Mouse (Mus musculus) thymus, postnatal 0 days (tissue): ENCODE results near the gene Tsc1. TPM values are rescaled to one million over a fixed set of nuclear protein-coding genes. Genes with fewer than 3 reads are reported as not detected.

Experiments
- DNase-seq: peaks from one replicate; pipeline ENCODE4 v3.0.0-alpha.2; 2015; ENCODE audit warnings: low spot score
- polyA plus RNA-seq: library from polyadenylated mRNA; unstranded; fragments of >200 nt; fragmentation: Nextera tagmentation; extraction: Ambion mirVana; gene quantifications from 2 replicates; pipeline ENCODE4 v1.2.1, GENCODE M21; 2015

The Tsc1 gene
- polyA plus RNA-seq = 8.0 and 10.8 TPM in 2 replicates

DNA sequence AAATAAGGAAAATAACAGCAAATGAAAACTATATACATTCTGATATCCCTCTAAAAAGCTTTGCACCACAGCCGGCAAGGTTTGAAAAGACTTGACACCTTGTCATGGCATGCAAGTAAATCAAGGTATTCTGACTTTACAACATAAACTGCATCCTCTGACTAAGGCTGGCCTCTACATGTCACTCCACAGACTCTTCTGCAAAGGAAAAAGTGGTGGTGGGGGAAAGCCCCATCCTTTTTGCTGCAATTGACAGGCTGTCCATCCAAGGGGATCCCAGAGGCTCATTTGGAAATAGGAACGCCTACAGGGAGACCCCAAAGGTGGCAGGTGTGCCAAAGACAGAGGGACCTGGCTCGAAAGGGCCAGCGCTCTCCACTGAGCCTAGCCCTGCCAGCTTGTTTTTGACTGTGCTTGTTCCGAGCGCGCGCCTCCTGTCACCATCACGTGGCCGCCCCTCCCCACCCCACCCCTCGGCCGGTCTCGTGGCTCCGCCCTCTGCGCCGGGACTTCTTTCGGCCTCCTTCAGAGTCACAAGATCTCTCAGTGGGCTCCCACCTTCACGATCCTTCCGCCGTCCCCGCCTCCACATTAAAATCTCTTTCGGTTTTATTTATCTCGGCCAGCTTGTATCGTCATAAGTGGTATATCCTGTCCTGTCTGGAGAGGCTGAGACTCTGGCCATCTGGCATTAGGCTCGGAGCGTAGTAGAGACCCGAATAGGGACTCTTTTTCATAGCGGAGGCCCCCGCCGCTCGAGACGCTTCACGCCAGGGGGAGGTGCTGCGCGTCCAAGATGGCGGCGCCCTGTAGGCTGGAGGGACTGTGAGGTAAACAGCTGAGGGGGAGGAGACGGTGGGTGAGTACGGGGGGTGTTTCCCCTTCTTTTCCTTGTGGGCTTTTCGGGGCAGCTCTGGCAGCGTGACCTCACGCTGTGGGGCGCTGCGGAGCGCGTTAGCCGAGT lies at the start of gene Tsc1:
TSS of gene Tsc1 (plus strand) at position 768 of the 964 bp plus-strand sequence.
- DNase-seq = peak; percentile 98

DNA sequence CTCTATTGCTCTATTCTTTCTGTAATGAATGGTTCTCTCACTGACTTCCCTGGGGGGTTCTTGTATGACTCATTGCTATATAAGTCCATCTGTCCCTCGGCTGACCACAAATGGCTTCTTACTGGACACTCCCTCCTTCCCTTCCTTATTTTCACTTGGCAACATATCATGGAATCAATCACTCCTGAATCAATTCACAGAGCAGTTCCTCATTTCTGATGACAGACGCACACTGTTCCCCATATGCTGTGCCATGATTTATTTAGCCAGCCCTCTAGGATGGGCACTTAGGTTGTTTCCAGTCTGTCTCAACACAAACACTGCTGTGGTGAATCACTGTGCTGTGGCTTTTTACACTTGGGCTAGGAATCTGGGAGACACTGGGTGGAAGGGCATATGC lies 49.5 kb upstream of the Tsc1 start:
- no peak for DNase-seq

DNA sequence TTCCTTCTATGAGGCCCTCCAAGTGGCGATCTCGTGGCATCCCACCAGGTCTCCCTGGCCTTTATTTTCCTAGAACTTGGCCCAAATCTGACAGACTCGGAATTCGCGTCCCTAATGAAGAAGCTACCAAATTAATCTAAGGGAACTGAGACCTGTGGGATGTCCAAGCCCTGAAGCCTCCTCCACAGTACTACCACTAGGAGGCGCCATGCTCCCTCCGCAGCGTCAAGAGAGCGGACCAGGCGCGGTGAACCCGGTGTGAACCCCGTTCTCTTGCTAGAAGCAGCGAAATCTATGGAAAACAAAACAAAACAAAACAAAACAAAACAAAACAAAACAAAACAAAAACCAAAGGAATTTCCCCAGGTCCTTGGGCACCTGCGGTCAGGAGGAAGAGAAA lies 48.2 kb upstream of the Tsc1 start:
- peak; percentile 73 for DNase-seq

DNA sequence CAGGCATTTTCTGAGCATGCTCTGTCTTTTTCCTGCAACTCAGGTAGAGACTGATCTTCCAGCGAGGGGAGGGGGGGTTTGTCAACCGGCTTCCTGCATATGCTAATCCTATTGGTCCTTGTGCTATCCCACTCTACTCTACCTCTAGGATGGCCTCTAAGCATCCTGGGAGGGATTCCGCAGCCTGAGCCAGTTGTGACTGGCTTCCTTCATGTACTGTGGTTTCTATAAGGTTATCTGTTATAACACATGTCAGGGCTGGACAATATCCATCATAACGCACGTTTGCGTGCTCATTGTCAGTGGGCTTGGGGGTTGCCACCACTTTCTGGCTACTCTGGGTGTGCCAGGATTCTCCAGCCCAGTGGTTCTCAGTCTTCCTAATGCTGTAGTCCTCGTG lies 45.0 kb upstream of the Tsc1 start:
- no peak for DNase-seq

DNA sequence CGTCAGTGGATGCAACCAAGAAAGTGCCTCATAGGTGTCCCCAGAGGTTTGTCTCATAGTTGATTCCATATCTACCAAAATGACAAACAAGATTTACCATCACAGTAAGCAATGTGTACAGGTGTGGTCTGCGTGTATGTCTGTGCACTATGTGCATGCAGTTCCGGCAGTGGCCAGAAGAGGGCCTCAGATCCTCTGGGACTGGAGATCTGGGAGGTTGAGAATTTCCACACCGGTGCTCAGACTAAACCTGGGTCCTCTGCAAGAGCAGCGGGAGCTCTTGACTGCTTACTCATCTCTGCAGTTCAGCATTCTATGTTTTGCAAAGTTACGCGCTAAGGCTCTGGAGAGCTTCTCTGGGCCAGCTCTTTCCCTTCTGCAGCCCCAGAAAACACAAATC lies 44.0 kb upstream of the Tsc1 start:
- no peak for DNase-seq

DNA sequence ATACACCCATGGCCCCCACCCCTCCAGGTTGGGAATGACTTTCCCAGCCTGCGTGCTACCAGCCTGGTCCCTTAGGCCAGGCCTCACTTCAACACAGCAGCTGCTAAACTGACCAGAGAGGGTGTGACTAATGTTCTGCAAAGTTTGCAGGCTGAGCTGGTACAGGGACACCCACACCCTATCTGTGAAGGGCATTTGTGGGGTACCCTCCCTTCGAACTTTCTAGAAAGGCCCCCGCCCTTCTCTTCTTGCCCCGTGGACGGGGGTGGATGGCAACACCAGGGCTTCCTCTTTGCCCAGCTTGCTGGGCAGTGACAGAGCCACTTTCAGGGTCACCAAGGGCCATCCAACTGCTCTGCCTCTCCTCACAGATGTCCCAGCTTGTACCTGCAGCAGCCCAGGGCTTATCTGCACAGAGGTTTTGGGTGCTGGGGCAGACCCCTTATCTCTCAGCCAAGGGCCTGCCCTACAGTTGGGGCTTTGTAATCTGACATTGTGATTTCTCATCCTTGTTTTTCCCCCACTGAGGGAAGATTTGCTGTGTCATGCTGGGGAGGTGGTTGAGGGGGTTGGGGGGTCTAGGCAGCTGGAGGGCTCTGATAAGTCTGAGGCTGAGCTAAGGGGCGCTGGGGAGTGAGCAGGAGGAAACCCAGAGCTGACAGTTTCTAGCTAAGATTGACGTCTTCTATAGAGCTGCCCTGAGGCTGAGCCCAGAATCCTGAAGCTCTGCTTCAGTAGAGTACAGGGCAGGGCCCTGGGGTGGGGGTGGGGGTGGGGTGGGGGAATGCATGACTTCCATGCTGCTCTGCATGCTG lies 43.1 kb upstream of the Tsc1 start:
- peak; percentile 33 for DNase-seq

DNA sequence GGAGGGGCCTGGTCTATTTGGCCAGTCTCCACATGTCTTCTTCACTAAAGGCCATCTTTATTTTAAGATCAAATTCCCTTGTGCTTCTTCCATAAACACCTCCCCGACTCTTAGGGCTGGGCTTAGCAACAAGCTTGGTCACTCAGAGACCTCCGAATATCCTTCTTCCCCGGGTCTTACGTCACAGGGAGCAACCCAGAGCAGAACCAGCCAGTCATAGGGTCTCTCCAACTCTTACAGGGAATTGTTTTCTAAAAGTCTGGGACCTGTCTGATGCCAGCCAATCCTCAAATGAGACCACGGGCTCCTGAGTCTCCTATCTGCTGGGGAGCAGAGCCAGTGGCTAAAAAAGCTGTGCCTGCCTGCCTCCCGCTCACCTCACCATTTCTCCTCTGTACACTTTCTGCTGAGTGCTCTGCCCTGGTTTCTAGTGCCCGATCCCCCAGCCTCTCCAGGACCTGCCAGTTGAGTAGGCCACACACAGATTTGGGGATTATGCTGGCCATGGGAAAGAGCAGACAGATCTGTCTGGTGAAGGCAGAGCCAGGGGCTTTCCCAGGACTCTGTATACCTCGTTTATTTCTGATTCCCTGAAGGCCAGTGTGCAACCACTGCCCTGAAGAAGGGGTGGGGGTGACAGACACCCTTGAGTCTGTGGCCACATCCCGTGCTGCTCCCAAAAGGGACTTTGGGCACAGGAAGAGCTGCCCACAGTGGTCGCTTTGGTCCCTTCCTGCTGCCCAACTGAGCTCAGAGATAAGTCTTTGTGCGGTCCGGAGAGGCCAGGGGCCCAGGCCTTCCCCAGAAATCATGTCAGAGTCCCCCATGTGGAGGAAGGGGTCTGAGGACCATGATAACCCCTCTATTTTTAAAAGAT lies 42.1 kb upstream of the Tsc1 start:
- no peak for DNase-seq

DNA sequence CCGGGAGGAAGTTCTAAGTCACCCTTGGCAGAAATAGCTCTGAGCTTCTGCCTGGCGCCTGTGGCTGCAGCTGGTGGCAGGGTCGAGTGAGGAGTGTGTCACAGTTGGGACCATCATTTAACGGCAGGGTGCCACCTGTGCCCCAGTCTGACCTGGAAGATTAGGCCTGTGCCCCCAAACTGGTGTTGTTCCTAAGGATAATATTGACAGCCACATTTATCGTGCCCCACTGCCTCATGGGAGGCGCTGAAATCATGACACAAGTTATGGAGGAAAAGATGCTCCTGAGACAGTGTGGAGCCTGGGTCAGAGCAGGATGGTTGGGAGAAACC lies 41.5 kb upstream of the Tsc1 start:
- peak; percentile 41 for DNase-seq

DNA sequence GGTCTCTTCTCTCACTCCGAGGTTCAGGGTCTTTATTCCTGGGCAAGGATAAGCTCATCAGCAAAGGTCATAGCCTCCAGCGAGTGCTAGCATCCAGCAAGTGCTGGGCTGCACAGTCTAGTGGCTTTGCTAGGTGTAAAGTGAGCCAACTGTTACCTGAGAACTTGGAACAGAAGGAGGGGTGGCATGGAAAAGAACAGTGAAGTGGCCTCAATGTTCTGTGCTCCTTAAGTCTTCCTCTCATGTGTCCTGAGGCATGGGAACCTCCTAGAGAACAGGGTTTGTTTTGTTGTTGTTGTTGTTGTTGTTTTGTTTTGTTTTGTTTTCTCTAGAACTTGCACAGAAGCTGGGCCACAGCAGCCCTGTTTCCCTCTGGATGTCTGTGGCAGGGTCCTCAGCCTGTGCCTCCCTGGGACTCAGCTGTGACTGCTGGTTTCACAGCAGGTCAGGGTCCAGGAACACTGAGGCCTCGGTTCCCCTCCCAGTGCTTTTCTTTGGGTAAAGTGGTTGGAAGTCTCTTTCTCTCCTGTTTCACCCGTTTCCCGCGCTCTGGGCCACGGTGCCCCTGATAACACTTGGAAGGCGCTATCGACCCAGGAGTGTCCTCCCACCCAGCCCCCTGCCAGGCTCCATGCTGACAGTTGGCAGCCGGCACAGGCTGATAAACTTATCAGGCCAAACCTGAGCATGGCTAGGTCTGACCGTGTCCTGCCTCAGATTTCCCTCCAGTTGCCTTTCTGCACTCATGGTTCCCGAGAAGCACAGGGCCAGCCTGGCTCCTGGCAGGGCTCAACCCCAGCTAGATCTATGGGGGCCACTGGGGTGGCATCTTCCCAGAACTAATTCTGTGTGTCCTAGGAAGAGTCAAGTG lies 39.1 kb upstream of the Tsc1 start:
- no peak for DNase-seq

DNA sequence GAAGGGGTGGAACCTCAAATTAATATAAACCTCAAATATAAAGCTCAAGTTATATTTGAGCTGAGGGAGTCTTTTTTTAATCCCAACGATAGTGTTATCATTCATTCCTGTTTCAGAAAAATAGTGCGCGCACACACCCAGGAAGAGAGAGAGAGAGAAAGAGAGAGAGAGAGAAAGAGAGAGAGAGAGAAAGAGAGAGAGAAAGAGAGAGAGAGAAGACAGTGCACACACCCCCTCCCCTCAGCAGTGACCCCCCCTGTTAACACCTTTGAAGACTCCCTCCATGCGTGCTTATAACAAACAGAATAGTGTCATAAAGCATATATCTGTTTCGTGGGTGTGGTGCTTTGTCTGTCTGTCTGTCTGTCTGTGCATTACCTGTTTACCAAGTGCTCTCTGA lies 37.5 kb upstream of the Tsc1 start:
- DNase-seq = no peak

DNA sequence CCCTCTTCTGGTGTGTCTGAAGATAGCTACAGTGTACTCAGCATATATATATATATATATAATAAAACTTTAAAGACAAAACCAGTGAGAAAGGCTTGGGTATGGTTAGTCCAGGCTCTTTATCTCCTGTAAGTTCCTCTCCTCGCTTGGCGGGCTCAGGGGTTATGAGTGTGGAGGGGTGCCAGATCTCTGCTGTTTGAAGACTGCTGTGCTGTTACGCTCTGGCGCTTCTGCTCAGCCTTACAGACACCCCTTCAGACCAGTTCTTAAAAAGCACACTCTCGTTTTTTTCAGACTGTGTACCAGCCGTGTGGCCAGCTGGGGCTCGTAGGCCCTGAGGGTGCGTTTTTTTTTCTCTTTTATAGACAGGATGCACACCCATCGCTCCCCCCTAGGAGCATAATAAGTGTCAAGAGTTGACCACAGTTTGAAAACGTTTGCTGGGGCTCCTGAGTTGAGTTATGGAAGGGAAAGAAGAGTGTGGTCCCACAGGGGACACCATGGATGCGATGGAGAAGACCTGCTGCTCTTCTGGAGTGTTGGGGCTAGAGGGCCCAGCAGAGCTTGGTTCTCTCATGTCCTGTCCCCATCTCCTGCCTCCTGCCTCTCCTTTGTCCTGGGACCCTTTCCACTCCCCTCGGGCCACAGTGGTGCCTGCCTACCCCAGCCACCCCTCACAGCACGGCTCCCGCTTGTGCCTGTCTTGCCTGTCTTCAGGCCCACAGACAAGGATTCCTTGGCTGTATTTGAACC lies 35.1 kb upstream of the Tsc1 start:
- DNase-seq = peak; percentile 18

DNA sequence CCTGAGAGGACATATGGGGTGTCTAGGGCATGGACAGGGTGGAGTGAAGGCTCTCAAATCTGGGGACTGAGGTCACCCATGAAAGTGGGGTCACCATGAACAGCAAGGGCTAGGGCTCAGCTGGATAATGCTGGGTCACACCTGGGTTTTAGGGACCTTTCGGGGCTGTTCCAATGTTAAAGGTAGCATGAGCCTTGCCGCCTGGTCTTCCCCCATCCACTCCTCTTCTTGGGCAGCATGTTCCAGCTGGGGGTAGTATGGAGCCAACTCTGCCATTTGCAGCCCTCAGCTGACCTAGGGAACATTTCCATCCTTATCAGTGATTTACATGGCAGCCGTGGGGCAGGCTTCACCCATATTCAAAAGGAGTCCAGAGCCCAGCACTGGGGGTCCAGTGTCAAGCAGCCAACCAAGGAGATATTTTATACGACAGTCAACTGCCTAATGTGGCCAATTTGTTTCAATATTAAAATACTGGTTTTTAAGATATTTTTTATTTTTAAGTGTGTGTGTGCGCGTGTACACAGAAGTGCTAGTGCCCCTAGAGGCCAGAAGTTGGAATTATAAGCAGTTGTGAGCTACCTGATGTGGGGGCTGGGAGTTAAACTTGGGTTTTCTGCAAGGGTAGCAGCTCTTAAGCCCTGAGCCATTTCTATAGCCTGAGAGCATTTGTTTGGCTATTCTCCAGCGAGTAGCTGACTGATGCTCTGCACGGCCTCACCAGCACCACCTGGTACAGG lies 34.3 kb upstream of the Tsc1 start:
- DNase-seq = peak; percentile 40

DNA sequence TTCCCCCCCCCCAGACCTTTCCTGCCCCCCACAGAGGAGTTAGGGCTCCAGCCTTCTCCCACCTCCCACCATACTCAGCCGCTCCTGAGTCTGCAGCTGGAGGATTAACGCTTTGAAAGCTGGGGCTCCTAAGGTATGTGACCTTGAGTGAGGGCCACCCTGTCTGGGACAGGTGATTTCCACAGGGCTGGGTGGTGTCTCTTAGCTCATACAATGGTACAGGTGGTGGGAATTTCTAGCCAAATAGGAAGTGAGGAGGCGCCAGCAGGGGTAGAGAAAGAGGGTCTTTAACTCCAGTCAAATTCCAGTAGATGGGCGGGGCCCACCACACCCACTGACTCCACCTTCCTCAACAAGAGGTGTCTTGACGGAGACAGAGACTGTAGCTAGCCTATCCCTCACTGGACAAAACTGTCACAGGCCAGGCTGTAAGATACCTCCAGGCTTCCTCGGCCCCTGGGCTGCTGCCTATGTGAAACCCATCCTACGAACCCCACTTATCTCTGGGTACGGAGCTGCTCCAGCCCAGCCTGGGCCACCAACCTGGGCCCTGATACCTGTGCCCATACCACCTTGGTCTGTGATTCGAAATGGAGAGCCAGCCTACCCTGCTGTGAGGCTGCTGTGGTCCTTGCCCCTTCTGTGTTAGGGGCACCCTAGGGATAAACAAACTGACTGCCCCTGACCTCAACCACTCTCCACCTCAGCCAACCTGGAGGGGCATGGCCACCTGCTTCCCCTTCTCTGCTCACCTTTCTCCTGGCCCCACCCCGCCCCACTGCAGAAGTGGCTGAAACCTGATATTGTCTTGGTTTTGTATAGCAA lies 33.5 kb upstream of the Tsc1 start:
- no peak for DNase-seq

DNA sequence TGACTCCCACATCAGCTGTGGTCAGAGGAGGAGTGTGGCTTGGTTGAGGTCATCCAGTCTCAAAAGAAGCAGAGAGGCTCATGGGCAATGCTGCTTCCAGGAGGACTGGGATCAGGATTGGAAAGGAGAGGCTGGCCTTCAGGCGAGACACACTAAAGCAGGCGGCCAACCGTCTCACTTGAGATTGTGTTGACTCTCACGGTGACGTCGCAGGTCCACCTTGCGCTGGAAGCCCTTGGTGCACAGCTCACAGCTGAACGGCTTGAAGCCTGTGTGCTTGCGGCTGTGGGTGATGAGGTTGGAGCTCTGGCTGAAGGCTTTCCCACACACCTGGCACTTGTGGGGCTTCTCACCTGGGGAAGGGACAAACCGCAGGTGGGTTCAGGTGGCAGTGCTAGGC lies 31.2 kb upstream of the Tsc1 start:
- peak; percentile 50 for DNase-seq

DNA sequence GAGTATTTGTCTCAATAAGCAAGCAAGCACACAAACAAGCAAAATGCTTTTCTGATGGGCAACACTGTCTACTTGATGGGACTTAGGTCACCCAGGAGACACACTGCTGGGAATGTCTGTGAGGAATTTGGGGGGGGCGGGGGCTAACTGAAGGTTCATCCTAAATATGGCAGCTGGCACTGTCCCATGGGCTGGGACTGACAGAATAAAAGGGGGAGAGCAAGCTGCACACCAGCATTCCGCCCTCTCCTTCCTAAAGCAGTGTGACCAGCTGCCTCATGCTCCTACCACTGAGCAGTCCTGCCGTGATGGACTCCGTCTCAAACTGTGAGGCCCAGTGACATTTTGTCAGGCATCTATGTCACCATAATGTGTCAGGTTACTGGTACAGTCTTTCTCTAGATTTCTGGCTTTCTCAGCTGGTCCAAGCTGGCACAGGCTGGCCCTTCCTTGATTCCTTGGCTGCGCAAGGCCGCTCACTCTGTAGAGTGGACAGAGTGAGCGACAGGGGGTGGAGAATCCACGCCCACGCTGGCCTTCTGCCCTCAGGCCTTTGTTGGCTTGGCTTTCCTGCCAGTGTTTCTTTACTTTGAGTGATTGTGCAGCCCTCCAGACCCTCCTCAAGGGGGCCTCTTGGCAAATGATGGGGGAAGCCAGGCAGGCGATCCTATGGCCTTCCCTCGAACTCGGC lies 30.2 kb upstream of the Tsc1 start:
- no peak for DNase-seq

DNA sequence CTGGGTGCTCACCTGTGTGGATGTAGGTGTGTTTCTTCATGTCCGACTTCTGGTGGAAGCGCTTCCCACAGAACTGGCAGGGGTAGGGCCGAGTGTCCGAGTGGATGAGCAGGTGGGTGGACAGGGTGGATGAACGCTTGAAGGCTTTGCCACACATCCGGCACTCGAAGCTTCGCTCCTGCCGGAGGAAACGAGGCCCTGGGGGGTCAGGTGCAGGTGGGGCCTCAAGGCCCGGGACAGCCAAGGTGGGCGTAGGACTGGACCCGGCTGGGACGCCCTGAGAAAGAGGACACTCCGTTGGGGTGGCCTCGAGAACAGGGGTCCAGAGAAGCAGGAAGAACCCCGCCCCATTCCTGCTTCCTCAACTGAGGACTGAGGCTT lies 29.6 kb upstream of the Tsc1 start:
- DNase-seq = no peak

DNA sequence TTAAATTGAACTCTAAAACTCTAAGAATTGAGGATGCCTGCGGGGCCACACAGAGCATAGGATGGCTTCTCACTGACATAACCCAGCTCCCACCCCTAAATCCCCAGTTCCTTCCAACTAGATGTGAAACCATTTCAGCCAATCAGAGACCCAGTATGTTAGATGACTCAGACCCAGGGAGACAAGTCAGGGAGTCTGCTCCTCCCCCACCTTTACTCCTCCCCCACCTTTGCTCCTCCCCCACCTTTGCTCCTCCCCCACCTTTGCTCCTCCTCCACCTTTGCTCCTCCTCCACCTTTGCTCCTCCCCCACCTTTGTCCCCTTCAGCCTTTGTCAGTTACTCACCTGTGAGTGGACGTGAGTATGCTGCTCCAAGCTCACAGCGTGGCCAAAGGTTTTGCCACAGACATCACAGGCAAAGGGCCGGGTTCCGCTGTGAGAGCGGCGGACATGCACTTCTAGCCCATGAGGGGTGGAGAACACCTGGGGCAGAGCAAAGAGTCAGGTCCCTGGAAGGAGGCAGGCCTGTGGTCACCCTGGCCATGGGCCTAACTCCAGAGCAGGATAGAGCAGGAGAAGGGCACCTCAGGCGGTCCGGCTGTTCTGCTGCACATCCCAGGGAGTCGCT lies 28.5 kb upstream of the Tsc1 start:
- no peak for DNase-seq
